Mouse (Mus musculus) layer of hippocampus, postnatal 36 days (tissue): ENCODE results near the gene Grm1. TPM values are rescaled to one million over a fixed set of nuclear protein-coding genes. Genes with fewer than 3 reads are reported as not detected.
"Not testable (repeated sequence)": the region's sequence is repeated elsewhere in the genome, so short reads cannot be mapped to it uniquely, and the experiment has no call there.

Experiments used
- DNase-seq, 2 experiments: peaks; one replicate each; pipeline ENCODE4 v3.0.0; 2022
- total RNA-seq, 2 experiments: library from RNA; stranded (reverse); gene quantifications; 2 replicates each; pipeline ENCODE4 v1.2.3; 2021

Grm1 gene
- total RNA-seq: 10 to 100 TPM; 67.7 to 68.2 TPM

DNA sequence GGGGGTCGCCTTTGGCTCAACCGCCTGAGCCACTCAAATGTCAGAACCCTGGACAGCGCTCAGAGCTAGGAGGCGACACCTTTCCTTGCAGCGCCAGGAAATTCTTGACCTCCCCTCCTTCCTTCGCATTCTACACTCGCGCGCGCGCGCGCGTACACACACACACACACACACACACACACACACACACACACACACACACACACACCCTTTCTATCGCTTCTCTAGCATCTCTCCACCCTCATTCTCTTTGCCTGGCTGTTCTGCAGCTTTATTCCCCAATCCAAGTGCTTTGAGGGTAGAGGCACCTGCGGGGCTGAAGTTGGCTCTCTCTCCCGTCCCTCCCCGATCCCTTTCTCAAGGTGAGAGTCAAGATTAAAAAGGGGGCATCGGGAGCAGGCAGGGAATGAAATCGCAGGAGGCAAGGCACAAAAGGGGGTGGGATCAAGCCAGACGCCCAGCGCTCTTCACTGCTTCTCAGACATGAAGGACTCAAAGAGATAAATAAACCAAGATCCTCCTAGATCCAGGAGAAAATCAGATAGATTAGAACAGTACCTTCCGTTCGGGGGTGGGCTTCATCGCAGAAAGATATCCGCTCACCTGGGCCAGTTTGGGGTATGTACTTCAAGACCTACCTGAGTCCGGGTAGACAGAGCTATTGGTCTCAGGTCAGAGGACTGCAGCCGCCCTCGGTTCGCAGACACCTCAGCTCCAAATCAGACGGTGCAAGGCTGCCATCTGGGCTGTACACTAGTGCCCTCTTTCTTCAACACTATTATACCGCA, at the start of gene Grm1:
Gene Grm1 (minus strand): TSS at position 746 of the 788 bp plus-strand sequence.
- DNase-seq: peak; percentile 47 to 58

DNA sequence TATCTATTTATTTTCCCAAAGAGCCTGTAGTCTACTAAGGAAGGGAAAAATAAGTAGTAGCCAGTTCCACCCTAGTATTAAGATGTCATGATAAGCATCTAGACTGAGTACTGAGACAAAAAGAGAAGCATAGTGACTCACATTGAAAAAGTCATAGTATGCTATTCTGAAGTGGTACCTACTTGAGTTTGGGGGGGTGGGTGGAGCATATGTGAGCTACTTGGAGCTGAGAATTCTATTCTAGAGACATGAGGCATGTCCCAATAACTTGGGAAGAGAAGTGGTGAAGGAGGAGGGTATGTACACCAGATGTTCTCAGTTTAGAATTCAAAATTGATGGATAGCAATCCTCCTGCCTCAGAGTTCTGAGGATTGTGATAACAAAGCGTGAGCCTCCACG, 39.6 kb upstream of the Grm1 start:
- DNase-seq: no peak

DNA sequence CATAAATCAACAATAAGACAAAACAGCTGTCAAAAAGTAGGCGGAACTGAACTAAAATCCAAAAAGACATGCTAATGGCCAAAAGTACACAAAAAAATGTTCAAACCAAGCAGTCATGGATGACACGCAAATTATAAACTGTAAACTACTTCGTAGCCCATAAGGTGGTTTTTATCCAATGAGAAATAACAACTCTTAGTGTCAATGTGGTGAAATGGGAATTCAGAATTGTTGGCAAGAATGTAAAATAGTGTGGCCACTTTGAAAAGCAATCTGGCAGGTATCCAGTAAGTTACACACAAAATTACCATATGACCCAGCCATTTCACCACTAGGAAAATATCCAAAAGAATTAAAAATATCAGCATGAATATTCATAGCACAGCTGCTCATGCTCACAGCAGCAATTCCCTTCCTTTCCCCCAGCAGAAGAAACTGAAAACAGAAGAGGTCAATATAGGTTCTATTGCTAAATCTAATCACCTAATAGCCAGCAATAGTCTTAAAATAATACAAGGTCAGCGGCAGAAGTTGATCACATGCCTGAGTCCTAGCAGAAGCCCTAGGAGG, 16.4 kb upstream of the Grm1 start:
- DNase-seq: no peak

DNA sequence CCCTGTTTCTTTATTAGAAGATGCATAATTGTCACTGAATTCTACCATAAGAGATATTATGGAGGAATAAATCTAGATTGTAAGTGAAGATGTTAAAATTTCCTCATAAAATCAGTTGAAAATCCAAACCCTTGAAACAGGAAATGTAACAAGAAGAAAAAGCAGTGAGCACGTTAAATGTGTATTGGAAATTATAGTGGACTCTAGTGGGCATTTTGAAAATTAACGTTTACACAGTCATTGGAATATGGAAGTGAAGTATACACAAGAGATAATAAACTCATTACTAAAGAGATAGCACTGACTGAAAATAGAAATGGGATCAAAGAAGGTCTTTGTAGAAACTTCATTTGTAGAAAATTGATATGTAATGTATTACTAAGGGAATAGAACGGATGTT, 4.2 kb upstream of the Grm1 start:
- DNase-seq: no peak

DNA sequence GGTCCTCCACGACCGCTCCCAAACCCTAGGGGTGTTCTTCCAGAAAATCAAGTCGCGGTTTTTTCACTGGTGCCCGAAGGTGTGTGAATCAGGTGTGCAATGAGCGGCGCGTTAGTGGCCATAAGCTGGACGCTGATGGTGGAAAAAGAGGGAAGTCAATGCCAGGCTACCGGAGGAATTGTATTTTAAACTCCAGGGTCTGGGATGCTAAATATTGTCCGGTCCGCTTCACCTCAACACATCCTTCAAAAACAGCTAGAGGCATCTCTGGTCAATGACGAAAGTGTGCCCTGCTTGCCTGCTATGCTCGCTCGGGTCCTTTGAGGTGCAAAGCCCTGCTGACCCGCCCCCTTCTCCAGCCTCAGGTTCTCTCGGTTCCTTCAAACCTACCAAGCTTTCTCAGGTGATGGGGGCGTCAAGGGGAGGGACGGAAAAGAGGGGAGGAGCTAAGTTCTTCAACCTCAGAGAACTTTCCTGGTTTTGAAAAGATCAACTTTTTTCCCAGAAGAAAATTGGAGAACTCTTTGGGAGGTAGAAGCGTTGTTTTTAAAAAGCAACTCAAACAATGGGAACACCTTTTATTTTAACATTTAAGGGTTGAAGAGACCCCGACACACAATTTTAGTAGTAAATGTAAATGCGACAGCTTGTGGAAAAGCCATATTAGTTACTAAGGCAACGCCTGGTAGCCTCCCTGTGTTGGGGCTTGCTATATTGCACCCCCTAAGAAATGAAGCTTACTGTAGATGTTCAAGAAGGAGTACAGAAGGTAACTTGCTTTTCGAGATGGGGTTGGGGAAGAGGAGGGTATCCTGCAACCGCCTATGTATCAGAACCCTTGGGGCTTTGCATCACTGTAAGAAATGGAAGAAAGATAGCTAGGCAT, 1.2 kb downstream of the Grm1 start:
- DNase-seq: peak in 1 of 2 experiments; percentile 12

DNA sequence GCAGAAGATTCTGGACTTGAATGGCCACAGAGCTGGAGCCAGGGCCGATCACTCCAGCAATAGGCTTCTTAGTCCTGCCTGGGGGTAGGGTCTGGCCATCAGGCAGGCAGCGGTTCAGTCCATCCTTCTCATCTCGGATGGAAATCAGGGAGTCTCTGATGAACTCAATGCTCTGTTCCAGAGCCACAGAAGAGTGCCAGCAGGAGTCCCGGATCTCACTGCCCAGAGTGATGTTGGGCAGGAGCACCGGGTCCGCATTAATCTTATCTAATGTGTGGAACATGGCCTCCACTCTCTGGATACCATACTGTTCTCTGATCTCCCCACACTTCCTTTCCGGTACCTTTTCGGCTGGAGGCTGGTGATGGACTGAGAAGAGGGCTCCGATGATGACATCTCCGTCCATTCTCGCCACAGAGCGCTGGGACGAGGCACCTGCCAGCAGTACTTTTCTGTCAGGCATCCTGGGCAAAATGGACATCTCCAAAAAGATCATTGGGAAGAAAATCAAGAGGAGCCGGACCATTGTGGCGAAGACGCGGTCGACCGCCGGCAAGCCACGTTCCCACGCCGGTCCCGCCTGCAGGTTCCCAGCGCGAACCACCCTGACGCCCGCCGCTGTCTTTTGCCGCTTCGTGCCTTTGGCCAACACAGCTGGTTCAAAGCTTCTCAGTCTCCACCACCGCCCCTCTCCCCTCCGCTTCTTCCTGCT, 2.0 kb downstream of the Grm1 start:
- peak; percentile 25 to 28 for DNase-seq

DNA sequence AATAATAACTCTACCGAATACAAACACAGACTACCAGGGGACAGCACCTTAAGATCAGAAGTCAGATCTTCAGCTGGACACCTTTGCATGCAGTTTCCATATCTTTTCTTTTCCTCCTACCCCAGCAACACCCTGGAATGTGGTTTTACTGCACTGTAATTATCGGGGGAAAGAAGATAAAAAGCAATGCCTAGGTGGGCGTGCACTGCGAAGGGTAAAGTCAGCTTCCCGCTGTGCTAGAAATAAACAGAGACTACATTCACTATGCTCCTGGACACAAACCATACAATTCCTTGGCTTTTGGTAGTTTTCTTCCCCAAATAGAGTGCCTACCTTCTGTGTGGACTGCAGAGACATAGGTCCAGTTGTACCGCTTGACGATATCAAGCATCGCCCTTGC, 2.6 kb downstream of the Grm1 start:
- no peak for DNase-seq

DNA sequence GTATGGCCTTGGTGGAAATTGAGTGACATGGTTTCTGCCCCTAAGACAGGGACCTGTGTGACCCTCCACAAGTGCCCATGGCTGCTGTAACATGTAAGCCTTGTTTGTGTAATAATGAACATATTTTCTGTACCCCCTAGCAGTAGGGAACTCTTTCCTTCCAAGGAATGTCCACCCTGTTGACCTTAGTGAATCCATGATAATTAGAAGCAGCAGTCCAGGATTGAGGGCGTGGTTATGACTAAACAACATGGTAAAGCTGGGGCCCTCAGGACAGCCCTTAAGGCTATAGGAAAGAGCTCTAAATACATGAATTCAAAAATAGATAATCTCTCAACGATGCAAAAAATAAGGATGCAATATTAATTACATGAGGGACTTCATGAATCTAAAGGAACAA, 17.0 kb downstream of the Grm1 start:
- no peak for DNase-seq

DNA sequence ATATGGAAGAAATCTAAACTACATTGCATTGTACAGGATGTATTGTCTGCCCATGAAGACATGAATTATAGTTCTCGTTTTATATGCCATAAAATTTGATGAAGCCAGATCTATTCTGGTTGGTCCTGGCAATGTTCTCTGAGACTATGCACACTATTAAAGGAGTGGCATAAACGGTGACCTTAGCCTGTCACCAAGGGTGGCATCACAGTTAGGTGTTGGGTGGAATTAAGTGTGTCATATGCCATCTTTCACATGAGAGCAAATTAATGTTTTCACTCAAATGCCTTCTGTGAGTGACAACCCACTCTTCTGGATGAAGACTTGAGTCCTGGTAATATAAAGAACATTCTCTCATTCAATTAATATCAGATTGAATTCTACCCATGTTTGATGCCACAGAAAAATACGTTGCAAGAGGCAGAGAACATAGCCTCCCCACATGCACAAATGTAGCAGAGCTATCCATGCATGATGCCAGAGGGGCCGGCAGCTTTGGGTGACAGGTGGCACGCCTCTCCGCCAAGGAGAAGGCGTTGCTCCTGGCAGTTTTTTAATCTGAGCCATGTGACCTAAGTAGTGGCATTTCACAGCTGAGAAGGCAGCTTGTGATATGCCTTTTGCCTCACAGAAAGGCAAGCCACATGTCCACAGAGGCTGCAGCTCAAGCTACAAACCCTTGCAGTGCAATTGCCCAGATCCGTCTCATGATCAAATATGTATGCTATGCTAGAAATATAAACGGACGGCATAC, 20.7 kb downstream of the Grm1 start:
- DNase-seq: peak; percentile 83 to 89

DNA sequence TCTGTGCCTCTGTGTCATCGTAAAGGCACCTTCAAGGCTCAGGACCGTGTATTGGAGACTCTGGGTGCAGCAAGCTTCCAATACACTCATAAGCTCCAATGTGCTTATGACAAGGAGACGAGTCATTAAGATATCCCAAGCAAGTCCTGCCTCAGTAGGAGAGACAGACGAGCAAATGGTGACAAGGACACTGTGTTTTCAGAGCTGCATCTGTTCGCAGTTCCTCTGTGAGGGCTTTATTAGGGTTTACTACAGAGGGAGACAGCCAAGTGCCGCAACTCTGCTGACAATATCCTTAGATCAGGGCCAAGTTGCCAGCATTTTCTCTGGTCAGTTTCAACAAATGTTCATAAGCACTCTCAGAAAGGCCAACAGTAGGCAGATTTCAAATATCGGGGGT, 32.8 kb downstream of the Grm1 start:
- peak; percentile 66 to 74 for DNase-seq

DNA sequence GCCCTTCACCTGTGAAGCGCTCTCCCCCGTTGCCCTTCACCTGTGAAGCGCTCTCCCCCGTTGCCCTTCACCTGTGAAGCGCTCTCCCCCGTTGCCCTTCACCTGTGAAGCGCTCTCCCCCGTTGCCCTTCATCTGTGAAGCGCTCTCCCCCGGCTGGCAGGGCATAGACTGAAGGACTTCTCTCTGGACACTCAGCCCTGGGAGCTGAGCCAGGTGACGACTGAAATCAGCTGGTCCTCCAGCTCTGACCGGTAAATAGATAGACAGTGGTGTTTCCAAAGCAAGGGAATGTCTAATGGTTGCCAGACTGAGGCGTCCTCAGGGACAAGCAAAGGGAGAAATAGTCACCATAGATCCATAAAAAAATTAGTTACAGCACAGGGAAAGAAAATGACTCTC, 36.7 kb downstream of the Grm1 start:
- not testable (repeated sequence) for DNase-seq

DNA sequence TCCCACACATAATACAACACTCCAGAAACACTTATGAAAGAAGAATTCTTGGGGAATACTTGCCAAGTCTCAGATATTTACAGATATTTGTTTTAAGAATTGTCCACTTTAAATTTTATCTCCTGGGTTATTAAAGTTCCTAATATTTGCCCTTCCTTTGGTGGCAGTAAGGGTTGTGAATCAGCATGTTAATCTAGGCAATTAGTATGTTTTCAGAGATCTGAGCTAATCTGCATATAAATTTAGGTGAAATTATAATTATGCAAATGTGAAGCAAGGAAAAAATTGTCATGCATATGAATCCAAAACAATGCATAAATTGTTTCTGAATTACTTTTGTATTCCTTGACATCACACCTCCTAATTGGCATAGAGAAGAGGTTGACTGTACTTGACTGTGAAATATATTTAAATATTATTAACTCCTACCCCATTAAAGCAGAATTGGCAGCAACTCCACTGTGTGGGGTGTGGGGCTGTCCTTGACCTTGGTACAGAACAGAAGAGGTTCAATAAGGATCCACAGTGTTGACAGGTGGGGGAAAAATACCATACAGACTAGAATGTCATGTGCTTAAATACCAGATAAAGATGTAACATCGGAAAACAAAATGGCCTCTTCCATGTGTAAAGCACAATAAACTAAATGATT, 37.6 kb downstream of the Grm1 start:
- no peak for DNase-seq

DNA sequence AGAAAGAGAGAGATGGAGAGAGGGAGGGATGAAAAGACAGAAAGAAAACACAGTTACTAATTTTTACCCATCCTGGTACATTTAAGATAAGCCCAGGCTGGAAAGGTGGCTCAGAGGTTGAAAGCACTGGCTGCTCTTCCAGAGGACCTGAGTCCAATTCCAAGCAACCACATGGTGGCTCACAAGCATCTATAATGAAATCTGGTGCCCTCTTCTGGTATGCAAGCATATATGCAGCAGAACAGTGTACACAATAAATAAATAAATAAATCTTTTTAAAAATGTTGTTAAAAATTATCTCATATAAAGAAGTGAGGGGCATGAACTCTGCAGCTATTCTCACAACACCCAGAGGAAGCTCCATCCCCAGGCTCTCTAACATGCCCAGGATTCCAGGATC, 42.8 kb downstream of the Grm1 start:
- no peak for DNase-seq

DNA sequence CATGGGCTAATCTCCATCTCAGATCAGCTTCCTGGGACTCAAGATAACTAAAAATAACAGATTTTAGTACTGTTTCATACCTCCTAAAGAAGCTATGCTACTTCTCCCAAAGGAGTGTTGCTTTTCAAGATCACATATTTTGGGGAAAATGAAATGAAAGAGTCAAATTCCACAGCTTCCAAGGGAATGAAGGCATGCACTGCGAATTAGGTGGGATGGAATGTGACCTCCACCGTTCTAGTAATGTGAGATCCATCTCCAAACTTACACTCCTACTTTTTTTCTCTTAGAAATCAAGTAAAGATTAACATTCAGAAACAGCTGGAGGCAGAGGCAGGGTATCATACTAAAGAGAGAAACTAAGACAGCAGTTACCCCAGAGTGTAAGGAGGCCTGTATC, 49.9 kb downstream of the Grm1 start:
- DNase-seq: no peak

DNA sequence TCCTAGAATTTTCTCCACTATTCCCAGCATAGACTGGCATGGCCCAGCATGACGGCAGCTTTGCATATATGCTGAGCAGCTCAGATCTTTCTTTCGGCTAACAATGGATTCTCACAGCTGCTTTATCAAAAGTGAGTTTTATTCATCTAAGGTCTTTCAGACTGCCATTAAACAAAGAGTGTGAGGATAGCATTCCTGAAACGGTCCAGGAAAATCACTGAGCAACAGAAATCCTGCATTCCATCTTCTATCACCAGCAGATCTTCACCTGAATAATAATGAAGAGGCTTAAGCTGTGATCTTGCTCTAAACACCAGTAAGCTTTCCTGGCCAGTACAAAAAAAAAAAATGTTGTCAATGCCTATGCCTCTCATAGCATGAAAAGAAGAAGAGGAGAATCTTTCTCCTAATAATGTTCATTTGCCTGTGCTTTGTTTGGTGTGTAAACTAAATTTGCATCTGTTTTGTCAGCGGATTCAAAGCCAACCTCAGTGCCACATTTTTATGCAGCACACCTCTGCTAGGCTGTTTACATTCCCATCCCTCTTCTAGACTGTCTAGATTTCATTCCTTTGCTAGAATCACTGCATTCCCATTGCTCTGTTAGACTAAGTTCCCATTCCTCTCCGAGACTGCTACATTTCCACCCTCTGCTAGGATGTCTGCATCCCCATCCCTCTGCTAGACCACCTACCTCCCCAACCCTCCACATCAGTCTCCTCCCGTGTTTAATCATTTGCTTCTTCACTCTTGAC, 56.2 kb downstream of the Grm1 start:
- DNase-seq: no peak

DNA sequence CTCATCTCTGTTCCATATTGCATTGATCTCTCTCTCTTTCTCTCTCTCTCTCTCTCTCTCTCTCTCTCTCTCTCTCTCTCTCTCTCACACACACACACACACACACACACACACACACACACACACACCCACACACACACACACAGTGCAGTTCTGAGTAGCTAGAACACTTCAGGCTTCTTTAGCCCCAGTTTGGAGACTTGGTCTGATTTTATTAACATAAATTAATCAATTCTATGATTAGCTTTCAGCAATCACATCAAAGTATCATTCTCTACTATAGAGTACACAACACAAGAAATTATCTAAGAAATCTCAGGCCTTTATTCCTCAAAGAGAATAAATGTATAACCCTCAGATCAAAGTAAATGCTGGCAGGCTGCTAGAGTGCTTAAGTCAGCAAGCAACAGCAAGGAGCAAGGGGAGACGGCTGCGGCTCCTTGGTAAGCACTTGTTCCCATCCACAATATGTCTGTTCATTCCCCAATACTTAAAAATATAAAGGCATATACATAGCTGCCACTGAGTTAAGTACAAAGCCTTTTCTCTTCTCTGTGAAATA, 63.1 kb downstream of the Grm1 start:
- DNase-seq: no peak

DNA sequence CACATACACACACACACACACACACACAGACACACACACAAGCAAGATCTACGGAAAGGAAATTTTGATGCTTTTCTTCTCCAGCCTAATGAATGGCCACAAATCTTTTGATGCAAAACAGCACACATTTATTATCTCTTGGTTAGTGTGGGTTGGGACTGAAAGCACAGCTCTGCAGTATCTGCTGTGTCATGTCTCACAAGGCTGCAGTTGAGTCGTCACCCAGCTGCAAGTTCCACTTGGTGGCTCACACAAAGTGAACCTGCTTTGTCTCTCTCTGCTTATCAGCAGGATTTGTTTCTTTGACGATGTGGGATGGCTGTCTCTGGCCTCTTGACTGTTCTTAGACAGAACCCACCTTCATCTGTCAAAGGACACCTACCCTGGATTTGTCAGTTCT, 68.5 kb downstream of the Grm1 start:
- no peak for DNase-seq

DNA sequence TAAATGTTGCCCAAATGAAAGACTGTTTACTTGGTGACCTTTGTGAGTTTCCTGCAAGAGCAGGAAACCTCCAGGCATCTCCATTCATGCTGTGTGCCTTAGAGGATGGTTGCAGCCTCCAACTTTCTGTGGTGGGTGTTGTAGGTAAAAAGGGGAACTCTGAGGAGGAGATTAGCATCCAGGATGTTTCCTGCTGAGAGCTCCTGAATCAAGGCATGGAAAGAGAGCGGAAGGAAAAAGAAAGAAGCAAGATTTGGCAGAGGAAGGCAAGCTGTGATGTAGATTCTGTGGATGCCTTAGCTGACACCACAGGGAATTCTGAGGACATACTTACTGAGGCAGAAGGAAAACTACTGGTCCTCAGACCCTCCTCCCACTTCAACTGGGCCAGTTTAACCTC, 85.4 kb downstream of the Grm1 start:
- DNase-seq: no peak

DNA sequence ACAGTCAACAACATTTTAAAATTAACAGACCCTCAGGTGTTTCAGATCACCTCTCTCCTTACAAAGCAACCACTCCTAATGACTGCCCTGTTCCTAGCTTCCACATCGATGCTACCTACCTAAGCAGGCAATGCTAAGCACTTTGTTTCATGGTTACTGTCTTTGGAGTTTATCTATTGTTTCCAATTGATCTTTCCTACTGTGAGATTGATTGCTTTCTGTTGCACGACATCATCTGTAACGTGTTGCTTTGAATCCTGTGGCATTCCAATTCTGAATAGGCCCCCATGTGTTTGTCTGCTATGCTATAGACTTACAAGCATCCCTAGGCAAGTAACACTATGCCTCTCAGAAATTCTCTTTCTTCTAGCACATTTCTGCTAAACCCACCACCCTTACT, 90.4 kb downstream of the Grm1 start:
- no peak for DNase-seq

DNA sequence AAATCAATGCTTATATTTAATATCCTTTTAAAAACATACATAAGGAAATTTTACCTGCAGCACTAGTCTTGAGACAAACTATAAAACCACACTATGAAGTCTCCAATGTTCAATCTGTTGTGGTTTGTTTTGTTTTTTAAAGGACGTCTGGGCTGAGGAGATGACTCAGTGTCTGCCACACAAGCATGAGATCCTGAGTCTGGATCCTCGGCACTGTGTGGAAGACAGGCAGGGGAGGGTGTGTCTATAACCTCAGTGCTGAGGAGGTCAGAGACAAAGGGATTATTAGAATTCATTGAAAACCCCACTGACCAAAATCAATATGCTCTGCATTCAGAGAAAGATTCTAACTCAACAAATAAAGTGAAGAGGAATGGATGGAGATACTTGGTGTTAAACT, 110.8 kb downstream of the Grm1 start:
- DNase-seq: no peak
